Mouse (Mus musculus) forebrain, postnatal 0 days (tissue): Measurements from ENCODE around the gene Tab3. TPM values are rescaled to one million over a fixed set of nuclear protein-coding genes. Genes with fewer than 3 reads are reported as not detected.

Experiments
- ATAC-seq: fragments of 200-750 bp; cut with Nextera tagmentation; 2 replicates; pipeline ENCODE4 v1.8.0; 2017; ENCODE audit warnings: mild to moderate bottlenecking, moderate library complexity
- DNase-seq: peaks from one replicate; pipeline ENCODE4 v3.0.0-alpha.2; 2015
- H3K27ac ChIP-seq: fragments of 300-500 bp; sonication (generic); 2 replicates; pipeline ENCODE4 v1.5.1; 2014; ENCODE audit warnings: low read depth, mild to moderate bottlenecking, antibody characterized with exemption, low read length, moderate library complexity, mixed read lengths
- H3K27me3 ChIP-seq: fragments of 300-500 bp; sonication (generic); 2 replicates; pipeline ENCODE4 v1.6.1; 2014; ENCODE audit warnings: mild to moderate bottlenecking, low read length, mixed read lengths; ENCODE audit not compliant: insufficient read depth
- H3K36me3 ChIP-seq: fragments of 300-500 bp; sonication (generic); 2 replicates; pipeline ENCODE4 v1.6.1; 2014; ENCODE audit warnings: mild to moderate bottlenecking, moderate library complexity; ENCODE audit not compliant: insufficient read depth
- H3K4me1 ChIP-seq: fragments of 300-500 bp; sonication (generic); 2 replicates; pipeline ENCODE4 v1.6.1; 2014; ENCODE audit warnings: antibody characterized with exemption; ENCODE audit not compliant: insufficient read depth
- H3K4me2 ChIP-seq: fragments of 300-500 bp; sonication (generic); 2 replicates; pipeline ENCODE4 v1.6.1; 2014; ENCODE audit warnings: low read depth, mild to moderate bottlenecking, moderate library complexity
- H3K4me3 ChIP-seq: fragments of 300-500 bp; sonication (generic); 2 replicates; pipeline ENCODE4 v1.5.1; 2014; ENCODE audit warnings: low read depth, low read length, mixed read lengths
- H3K9ac ChIP-seq: fragments of 300-500 bp; sonication (generic); 2 replicates; pipeline ENCODE4 v1.6.1; 2014; ENCODE audit warnings: mild to moderate bottlenecking
- H3K9me3 ChIP-seq: fragments of 300-500 bp; sonication (generic); 2 replicates; pipeline ENCODE4 v1.6.1; 2016; ENCODE audit warnings: low read length
- CTCF ChIP-seq: sonication (generic); IDR thresholded peaks from 2 replicates; pipeline ENCODE4 v1.5.1; 2016; ENCODE audit warnings: antibody characterized with exemption, control low read depth, low read depth
- WGBS: fragments of 180-500 bp; shearing (Covaris S2); extraction: QIAGEN DNeasy Blood & Tissue Kit; methylation state at CpG from one replicate; pipeline ENCODE4 v1.1.7; 2014; 5-methylcytosine and 5-hydroxymethylcytosine counted together
- polyA plus RNA-seq: library from polyadenylated mRNA; unstranded; fragments of >200 nt; fragmentation: Nextera tagmentation; extraction: Ambion mirVana; gene quantifications from 2 replicates; pipeline ENCODE4 v1.2.1, GENCODE M21; 2015
- total RNA-seq: library from RNA; depleted of rRNA; stranded (reverse); fragments of >200 nt; gene quantifications from 2 replicates; pipeline ENCODE4 v1.2.3, GENCODE M21; 2014

Tab3 gene
- total and polyA plus RNA-seq, 2 experiments from 2014 or later, result 6.2 to 40.5 TPM

- no peak overlapping the region for H3K9ac ChIP-seq
- no peaks in the 10 kb centered on the region for H3K36me3 ChIP-seq
- H3K9me3 ChIP-seq, result no peaks in the 10 kb centered on the region
- WGBS, result 52% methylated on average over 2 of the region's 2 CpGs
- no peak overlapping the region for H3K27ac ChIP-seq
- no peaks in the 10 kb centered on the region for H3K4me1 ChIP-seq
- TF ChIP-seq CTCF, result no peak
- H3K27me3 ChIP-seq, result no peaks in the 10 kb centered on the region
- DNase-seq, result no peak
- no peak for ATAC-seq
- no peak overlapping the region for H3K4me2 ChIP-seq
- H3K4me3 ChIP-seq, result no peak overlapping the region
Observed at GRCm38 (mm10) chrX:85580768-85581167, 6.9 kb downstream of the Tab3 start.

GRCm38 (mm10) chrX:85582517-85582916 lies 8.7 kb downstream of the Tab3 start:
- Histone ChIP-seq H3K4me2 (no peak overlapping the region), H3K9ac (no peak overlapping the region), H3K27me3 (no peaks in the 10 kb centered on the region), H3K27ac (no peak overlapping the region), H3K4me1 (no peaks in the 10 kb centered on the region), H3K4me3 (no peak overlapping the region), H3K9me3 (no peaks in the 10 kb centered on the region), H3K36me3 (no peaks in the 10 kb centered on the region)
- no peak for ATAC-seq
- no peak for TF ChIP-seq CTCF
- no peak for DNase-seq
- 91% methylated on average over 1 of the region's 1 CpGs for WGBS

DNA sequence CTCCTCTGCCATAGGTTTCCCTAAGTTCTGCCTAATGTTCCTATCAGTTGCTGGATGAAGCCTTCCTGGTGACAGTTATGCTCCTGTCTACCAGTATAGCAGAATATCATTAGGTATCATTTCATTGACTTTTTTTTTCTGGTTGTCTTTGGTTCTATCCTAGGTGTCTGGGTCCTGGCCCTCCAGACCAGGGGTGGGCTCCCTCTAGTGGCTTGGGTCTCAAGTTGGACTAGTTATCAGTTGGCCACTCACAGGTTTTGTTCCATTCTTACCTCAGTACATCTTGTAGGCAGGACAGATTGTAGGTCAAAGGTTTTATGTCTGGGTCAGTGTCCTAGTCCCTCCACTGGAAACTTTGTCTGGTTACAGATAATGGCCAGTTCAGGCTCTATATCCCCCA lies 11.8 kb downstream of the Tab3 start:
- DNase-seq (no peak), ATAC-seq (no peak)
- Histone ChIP-seq H3K4me3 (no peak overlapping the region), H3K27me3 (no peaks in the 10 kb centered on the region), H3K36me3 (no peaks in the 10 kb centered on the region), H3K9ac (no peak overlapping the region), H3K9me3 (no peaks in the 10 kb centered on the region), H3K4me2 (no peak overlapping the region), H3K4me1 (no peaks in the 10 kb centered on the region), H3K27ac (no peak overlapping the region)
- TF ChIP-seq CTCF, result no peak

GRCm38 (mm10) chrX:85614701-85615100 lies 40.9 kb downstream of the Tab3 start:
- no peak overlapping the region for H3K9ac ChIP-seq
- 92% methylated on average over 2 of the region's 2 CpGs for WGBS
- DNase-seq (no peak), ATAC-seq (no peak)
- H3K27ac ChIP-seq, result no peak overlapping the region
- no peaks in the 10 kb centered on the region for H3K27me3 ChIP-seq
- no peaks in the 10 kb centered on the region for H3K4me1 ChIP-seq
- no peak for TF ChIP-seq CTCF
- H3K36me3 ChIP-seq, result peaks cover 5% of the 10 kb centered on the region; the same call in 1 of the 2 replicates
- H3K9me3 ChIP-seq, result no peaks in the 10 kb centered on the region
- H3K4me2 ChIP-seq, result no peak overlapping the region
- H3K4me3 ChIP-seq, result no peak overlapping the region

DNA sequence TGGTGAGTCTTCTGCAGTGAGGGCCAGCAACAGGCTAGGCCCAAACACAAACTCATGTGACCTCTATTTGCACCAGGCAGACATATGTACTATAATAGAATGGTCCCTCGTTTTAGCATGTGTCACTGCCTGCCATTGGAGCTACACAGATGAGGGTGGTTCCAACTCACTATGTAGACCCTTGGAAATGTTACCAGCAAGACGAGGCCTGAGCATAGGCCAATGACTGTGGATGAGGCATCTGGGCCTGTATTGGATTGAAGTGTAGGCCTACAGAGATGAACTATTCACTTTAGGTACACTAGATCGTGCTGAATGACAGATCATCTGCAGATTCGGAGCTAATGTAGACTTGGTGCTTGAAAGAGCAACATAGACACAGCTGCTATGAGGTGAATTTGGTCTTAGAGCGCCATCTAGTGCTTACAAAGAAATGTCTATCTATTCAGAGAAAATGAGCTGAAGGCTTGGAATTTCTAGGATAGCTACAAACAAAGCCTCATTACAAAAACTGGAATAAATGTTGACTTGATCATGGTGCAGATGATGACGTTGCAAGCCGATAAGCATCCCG lies 72.5 kb downstream of the Tab3 start:
- TF ChIP-seq CTCF, result peak; percentile 61
- Histone ChIP-seq H3K4me3 (no peak overlapping the region), H3K9ac (no peak overlapping the region), H3K9me3 (no peaks in the 10 kb centered on the region), H3K4me2 (no peak overlapping the region), H3K27me3 (no peaks in the 10 kb centered on the region), H3K27ac (no peak overlapping the region), H3K36me3 (no peaks in the 10 kb centered on the region), H3K4me1 (no peaks in the 10 kb centered on the region)
- WGBS, result 41% methylated on average over 8 of the region's 8 CpGs
- peak; percentile 61 for DNase-seq
- peak; percentile 77 for ATAC-seq

GRCm38 (mm10) chrX:85676808-85677207 lies 103.0 kb downstream of the Tab3 start:
- peak; percentile 68 for ATAC-seq
- Histone ChIP-seq H3K36me3 (no peaks in the 10 kb centered on the region), H3K27me3 (no peaks in the 10 kb centered on the region), H3K4me3 (no peak overlapping the region), H3K9ac (no peak overlapping the region), H3K4me2 (no peak overlapping the region), H3K9me3 (no peaks in the 10 kb centered on the region), H3K27ac (no peak overlapping the region), H3K4me1 (no peaks in the 10 kb centered on the region)
- TF ChIP-seq CTCF, result peak; percentile 80
- 25% methylated on average over 7 of the region's 7 CpGs for WGBS
- DNase-seq, result peak; percentile 64

GRCm38 (mm10) chrX:85682125-85682524 lies 108.3 kb downstream of the Tab3 start:
- 53% methylated on average over 1 of the region's 1 CpGs for WGBS
- Histone ChIP-seq H3K9ac (no peak overlapping the region), H3K4me2 (no peak overlapping the region), H3K9me3 (no peaks in the 10 kb centered on the region), H3K4me1 (no peaks in the 10 kb centered on the region), H3K36me3 (no peaks in the 10 kb centered on the region), H3K4me3 (no peak overlapping the region), H3K27ac (no peak overlapping the region), H3K27me3 (no peaks in the 10 kb centered on the region)
- peak; percentile 81 for ATAC-seq
- TF ChIP-seq CTCF, result no peak
- peak; percentile 6 for DNase-seq
